Mouse (Mus musculus) T-helper 1 cell (primary cell): ENCODE results near the gene Accsl.

Source experiments
- in situ Hi-C: fragments of 300-600 bp; cut with MboI, MseI; formaldehyde crosslinking; loops from one replicate; pipeline ENCODE4 v1.15.1; 2025; ENCODE audit warnings: high pct_unique_total_duplicates

Accsl gene

DNA sequence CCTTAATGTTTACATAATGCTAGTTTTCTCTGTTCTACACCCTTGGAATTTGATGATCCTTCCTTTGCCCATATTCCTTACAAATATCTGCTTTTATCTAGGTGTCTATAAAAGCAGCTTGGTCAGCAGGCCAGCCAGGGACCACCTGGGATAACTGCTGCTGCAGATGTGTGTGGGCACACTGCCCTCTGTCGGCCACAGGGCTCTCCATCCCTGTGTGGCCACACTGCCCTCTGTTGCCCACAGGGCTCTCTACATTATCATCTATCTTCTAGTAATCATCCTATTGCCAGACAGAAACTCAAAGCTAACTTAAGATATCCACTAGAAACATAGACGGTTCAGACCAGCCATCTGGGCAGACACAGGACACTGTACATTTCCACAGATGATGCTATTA is 59.0 kb downstream of the Accsl start:
- in situ Hi-C loops = loop anchor here (10.0 kb wide), 1 partner anchor 335 kb away; no protein-coding TSS in a partner anchor

DNA sequence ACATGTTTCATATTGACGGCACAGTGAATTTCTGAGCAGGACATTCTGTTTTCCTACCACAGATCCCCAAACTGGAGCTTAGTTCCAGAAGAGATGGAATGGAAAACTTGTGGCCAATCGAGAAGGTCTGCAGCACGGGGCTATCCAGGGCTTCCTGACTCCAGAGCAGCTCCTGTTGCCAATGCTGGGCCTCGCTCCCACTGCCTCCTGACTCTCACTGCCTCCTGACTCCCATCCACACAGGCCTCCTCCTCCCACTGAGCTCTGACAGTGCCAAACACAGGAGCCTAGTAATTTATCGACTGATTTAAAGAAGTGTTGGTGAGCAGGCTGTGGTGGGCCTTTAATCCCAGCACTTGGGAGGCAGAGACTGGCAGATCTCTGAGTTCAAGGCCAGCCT is 60.9 kb downstream of the Accsl start:
- in situ Hi-C loops = no loop called here

DNA sequence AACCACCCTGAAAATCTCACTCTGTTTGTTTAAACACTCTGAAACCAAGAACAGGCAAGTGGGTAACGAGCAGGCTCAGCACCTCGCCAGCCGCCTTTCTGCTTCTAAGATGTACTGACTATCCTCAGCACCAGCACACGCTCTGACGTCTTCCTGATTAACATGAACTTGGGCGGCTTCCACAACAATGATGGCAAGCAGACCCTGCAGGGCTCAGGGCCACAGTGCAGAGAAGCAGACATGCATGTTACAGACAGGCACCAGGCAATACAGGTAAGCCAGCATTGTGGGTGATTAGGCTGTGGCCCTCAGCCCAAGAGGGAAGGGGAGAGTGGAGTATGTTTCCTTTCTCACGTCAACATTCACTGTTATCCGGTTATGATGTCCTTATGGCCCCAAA is 61.5 kb downstream of the Accsl start:
- in situ Hi-C loops = no loop called here

DNA sequence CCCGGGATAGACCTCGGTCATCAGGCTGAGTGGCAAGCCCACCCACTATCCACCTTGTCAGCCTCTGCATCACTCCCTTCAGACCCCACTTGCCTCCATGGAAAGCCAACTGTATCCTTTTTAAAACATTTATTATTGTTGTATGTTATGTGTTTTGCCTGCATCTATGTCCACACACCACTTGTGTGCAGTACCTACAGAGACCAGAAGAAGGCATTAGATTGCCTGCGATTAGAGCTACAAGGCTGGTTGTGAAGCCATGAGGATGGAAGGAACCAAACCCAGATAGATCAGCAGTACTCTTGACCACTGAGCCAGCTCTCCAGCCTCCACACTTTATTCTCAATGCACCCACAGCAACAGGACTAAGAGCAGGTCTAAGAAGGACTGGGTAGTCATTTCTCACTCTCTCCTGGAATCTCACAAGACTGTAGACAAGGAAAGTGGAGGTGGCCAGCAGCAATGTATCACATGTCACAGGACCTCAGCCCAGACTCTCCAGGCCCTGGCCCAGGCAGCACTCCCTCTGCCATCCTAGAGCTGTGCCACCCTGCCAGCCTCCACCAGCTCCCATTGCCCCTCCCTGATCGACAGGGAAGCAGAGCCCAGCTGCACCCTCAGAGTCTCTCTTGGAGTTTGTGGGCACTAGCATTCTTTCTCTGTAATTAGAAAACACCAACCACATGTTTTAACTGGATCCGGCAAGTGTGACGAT is 62.3 kb downstream of the Accsl start:
- in situ Hi-C loops = no loop called here

DNA sequence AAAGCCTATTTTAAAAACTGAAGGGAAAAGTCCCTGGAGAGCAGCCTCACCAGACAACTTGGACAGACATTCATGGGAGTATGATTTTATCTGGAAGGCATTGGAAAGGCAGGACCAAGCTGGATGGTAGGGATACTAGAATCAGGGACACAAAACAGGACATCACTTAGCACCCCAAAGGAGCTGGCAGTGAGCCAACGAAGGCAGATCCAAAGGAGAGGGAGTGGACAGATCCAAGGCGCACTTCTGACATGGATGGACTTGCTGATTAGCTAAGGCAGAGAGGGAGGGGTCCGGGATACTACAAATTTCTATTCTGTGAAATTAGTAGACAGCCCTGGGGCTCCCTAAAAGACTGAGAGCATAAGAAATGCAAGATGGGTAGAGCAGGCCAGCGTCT is 63.4 kb downstream of the Accsl start:
- in situ Hi-C loops = no loop called here
